Mouse (Mus musculus) thymus, postnatal 25 days (tissue): ENCODE measurements around the gene Ephb2.
A peak's percentile ranks its signal among the peaks of the same experiment; 100 is the strongest.

ENCODE experiments used
- DNase-seq: peaks from one replicate; pipeline ENCODE4 v3.0.0; 2022

Ephb2 gene

DNA sequence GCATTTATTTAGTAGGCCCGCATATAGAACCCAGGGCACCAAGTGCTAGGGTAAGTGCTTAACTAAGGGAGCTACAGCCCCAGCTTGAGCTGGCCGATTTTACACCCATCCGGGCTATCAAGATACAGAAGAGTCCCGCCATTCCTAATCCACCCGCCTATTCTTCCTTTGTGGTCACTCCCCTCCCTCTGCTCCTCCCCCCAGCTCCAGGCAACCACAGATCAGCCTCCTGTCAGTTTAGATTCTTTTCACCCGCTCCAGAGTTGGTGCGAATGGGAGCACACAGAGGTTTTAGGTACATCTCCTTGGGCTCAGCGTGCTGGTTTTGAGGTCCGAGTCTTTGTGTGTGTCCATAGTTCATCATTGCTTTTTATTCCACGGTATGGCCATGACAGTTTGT lies 196.9 kb downstream of the Ephb2 start:
- DNase-seq: no peak

DNA sequence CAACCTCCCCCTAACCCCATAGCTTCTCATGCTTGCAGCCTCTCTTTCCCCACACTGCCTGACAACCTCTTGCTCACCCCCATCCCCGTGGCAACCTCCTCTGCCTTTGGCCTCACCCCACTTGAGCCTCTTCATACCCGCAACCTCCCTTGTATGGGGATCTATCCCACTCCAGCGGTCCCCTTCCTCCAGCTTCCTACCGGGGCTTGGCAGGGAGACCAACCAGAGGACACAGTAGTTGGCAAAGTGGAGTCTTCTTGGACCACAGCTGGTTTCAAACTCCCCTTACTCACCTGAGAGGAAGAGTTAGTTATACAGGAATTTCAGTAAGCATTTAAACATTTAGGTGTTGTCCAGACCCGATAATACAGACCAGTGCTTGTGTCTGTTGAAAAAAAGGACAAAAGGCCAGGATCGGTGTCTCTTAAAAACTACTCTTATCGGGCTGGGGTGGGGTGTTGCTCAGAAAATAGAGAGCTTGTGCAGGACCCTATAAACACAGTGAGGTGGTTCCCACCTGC lies 197.5 kb downstream of the Ephb2 start:
- DNase-seq: no peak

DNA sequence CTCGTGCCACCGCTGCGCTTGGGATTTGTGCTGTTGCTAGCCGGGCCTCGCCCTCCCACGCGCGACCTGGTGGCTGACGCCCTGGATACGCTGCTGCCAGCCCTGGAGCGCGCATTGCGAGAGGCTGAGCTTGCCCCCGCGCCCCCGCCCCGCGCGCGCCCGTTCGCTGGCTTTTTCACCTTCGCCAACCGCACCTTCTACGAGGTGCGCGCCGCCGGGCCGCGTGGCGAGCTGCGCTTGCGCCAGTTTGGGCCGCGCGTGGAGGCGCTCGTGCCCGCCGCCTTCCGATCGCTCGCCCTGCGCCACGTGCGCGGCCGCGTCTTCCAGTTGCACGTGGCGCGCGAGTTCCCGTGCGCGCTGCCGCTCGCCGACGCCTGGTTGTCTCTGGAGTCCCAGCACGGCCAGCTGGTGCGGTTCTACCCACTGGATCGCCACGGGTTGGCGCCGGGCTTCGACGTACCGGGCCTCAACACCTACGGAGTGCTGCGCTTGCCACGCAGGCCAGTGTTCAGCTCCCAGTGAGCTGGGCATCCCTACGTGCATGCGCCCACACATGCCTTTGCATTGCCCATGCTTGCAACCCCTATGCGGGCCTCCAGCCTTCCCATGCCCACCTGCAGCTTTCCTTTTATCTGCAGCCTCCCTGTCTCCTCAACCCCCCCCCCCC lies 198.1 kb downstream of the Ephb2 start:
- peak; percentile 46 for DNase-seq

DNA sequence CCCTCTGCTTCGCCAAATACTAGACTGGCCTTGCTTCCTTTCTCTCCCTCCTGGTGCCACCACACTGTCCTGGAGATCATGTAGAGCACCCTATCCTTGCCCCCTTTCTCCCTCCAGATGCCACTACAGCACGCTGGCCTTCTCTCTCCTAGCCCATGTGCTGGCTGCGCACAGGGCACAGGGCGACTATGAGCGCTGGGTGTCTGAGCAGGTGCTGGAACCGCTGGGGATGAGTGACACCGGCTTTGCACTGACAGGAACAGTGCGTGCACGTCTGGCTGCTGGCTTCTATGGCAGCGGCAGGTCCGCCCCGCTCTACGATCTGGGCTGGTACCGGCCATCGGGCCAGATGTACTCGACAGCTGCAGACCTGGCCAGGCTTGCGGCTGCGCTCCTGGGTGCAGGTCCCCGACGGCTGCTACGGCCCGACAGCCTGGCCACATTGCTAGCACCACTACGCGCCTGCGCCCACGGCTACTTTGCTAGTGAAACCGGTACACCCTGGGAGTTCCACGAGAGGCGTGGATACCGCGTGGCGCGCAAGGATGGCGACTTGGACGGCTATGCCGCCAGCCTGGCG lies 198.7 kb downstream of the Ephb2 start:
- DNase-seq: no peak

DNA sequence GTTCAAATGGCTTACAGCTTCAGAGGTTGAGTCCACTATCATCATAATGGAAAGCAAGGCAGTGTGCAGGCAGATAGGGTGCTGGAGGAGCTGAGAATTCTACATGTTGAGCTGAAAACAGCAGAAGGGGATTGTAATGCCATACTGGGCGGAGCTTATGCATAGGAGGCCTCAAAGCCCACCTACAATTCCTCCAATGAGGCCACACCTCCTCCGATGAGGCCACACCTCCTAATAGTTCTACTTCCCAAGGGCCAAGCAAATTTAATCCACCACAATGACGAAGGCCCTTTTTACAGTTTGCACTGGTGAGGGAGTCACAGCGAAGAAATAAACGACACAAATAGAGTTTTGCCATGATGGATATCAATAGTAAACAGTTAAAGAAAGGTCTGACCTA lies 199.3 kb downstream of the Ephb2 start:
- no peak for DNase-seq

DNA sequence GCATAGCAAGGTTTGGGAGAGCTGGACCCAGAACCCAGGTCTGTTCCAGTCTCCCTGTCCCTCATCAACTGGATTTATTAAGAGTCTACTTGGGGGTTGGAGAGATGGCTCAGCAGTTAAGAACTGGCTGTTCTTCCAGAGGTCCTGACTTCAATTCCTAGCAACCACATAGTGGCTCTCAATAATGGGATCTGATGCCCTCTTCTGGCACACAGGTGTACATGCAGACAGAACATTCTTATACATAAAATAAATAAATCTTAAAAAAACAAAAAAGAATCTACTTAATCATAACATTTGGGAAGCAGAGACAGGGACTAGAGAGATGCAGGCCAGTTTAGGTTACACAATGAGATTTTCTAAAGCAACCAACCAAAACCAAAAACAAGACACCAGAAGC lies 199.8 kb downstream of the Ephb2 start:
- DNase-seq: no peak

DNA sequence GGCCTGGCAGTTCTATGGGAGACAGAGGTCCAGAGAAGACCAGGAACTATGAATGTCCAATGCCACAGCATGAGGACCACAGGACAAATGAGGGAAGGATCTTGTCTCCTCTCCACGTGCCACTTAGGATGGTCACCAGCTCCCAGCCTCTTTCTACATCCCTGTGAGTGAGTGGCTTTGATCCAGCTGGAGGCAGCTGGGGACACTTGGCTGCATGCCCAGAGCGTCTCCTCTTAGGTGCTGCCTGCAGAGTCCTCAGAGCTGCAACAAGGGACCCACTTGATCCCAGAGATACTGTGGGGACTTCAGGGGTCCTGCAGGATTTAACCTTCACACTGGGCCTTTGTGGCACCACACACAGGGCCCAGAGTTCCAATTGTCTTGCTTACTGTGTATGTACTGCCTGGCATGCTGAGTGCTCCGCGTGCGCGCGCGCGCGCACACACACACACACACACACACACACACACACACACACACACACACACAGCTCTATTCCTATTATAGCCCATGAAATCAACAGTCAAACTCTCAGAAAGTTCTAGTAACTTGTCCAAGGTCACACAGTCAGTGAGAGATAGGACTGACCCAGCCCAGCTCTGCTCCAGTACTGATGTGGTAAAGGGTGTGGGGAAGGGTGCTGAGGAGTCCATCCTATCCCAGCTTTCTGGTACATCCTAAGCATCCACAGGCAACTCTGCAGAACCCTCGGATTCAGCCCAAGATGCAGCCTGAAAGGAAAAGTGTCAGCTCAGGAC lies 204.4 kb downstream of the Ephb2 start:
- no peak for DNase-seq

DNA sequence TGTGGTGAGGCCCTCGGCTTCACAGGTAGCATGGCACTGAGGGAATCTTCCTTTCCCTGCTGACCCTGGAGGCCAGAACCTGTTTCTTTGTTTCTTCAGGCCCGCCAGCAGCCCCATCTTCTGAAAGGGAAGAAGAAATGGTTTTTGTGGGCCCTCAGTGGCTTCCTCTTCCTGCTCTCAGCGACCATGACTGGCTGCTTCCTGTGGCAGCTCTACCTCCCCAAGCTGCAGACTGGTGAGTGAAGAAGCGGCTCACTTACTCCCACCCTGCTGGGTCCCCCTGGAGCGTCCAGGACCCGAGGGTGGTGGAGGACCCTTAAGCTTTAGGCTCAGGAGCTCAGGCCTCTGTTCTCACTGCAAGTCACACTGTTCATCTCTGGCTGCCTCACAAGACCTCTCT lies 209.2 kb downstream of the Ephb2 start:
- DNase-seq: peak; percentile 53

DNA sequence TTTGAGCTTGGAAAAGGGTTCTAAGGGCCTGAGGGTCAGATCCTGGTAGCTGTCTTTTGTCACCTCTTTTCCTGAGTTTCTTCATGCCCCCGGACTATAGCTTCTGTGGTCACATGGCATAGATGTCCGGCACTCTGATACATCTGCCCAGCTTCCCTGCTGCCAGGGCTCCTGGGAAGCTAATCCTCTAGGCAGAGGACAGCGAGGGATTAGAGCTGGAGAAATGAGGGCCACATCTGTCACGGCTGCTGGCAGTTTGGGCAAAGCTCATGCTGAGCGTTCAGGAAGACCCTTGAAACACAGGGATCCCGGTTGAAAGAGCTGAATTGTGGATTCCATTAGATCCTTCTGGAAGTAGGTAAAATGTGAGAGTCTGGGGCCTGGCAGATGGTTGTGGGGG lies 213.4 kb downstream of the Ephb2 start, which contains the start of gene Lactbl1:
Gene Lactbl1 (plus strand): TSS at position 234 of the 400 bp plus-strand sequence.
- no peak for DNase-seq

DNA sequence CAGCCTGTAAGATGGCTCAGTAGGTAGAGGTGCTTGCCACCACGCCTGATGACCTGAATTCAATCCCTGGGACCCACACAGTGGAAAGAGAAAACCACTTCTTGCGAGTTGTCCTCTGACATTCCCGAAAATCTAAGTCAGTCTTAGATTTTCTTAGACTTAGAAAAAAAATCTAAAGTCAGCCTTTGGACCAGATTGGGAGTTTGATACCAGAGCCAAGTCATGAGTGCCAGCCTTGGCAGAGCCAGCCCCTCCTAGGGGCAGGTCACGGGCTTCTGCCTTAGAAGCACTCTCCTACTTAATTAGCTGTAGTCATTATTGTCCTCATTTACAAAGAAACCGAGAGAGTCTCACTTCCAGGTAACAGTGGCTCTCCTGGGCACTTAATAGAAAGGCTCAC lies 213.8 kb downstream of the Ephb2 start:
- no peak for DNase-seq

DNA sequence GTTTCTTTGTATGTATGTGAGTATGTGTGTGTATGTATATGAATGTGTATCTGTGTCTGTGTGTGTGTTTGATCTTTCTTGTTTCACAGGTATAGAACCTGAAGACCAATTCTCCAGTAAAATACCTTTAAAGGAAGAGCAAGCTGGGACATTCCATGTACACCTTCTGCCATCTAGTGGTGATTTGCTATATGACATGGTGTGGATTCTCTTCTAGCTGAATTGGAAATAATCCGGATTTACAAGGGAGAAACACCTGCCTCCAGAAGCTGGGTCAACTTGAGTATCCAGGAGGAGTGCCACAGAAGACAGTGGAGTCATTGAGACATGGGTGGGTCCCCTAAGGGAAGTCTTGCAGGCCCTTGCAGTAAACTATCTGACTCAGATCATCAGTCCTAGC lies 214.5 kb downstream of the Ephb2 start:
- peak; percentile 27 for DNase-seq

DNA sequence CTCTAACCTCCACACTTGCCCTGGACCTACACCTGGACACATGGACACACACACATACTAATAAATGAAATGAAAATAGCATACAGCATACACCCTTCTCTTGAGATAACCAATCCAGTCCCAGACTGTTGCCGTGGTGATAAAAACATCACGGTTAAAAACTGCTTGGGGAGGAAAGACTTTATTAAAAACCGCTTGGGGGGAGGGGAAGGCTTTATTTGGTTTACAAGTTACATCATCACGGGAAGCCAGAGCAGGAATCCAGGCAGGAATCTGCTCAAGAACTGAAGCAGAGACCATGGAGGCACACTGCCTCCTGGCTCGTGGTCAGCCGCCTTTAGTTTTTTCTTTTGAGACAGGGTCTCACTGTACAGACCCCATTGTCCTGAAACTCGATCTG lies 222.1 kb downstream of the Ephb2 start:
- DNase-seq: no peak

DNA sequence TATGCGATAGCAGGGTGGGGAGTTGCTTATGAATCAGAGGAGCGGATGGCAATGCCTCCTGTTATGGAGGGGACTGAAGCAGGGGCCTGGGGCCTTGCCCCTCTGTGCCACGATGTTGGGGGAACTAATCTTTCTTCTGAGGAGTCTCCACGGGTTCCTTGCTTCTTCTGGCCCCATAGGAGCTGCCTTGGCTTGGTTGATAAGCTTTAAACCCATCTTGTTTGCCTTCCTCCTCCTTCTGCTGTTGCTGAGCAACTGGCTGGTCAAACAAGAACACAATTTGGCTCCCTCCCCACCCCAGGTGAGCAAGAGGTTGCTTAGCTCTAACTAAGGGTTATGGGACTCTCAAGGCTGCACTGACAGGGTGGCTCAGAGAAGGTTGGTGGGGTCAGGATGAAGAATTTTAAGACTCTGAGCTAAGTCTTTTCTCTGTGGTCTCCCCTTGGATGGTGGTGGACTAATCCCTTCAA lies 225.4 kb downstream of the Ephb2 start, which contains the start of gene Tex46:
Gene Tex46 (plus strand): TSS at position 51 of the 470 bp plus-strand sequence.
- DNase-seq: no peak

DNA sequence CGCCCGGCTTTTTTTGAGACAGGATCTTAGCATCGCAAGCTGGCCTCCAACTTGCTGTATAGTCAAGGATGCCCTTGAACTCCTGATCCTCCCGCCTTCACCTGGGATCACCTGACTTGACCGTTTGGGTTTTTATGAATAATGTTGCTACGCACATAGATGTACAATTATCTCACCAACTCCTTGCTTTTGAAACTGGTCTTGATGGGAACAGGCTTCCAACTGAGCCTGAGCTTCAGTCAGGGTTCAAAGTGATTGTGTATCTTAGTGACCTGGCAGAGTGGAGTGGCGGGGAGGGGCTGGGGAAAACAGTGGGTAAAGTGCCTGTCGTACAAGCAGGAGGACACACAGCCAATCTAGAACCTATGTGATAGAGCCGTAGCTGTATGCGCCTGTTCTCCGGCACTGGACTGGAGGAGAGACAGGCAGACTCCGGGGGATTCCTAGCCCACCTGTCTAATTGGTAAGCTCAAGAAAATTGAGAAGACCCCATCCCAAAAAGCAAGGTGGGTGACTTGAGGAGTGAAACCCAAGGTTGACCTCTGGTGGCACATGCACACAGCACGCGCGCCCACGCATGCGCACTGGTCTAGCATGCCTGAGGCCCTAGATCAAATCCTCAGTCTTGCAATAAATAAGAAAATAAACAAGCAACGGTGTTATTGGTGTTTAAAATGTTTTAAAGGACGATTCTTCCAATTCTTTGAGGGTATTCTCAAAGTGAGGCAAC lies 229.9 kb downstream of the Ephb2 start:
- DNase-seq: no peak

DNA sequence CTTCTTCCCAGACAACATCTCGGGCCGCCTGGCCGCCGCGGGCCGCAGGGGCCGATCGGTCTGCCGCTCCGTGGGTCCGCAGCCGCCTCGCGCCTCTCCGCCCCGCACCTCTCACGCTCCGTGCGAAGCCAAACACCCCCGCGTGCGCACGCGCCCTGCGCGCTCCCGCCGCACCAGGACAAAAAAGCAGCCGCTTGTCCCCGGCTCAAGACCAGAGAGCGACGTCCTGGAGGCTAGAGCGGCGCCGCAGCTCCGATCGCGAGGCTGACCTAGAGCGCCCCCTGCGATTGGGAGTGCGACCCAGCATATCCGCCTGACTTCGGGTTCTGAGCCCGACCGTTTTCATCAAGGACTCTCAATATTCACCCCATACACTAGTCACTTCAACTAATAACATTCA lies 233.2 kb downstream of the Ephb2 start, which contains the start of gene Kdm1a:
Gene Kdm1a (minus strand): TSS at position 156 of the 400 bp plus-strand sequence.
- peak; percentile 95 for DNase-seq

DNA sequence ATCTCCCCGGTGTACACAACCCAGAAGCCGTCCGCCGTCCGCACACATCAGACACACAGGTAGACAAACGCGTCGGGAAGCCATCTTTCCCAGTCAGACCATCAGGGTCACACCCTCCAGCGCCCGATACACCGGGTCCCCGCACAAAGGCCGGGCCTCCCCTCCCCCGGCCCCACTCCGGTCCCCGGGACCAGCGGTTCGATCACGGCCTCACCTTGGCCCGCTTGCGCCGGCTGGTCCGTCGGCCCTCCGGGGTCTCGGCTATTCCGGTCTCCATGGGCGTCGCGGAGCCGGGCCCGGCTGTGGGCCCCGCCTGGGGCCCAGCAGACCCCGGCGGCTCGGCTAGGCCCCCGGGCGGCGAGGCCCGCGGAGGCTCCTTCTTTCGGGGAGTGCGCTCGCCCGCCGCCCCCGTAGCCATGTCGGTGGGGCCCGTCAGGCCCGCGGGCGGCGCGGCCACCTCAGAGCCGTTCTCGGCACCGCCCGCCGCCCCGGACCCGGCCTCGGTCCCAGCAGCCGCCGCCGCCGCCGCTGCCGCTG lies 233.7 kb downstream of the Ephb2 start:
- DNase-seq: peak; percentile 66

DNA sequence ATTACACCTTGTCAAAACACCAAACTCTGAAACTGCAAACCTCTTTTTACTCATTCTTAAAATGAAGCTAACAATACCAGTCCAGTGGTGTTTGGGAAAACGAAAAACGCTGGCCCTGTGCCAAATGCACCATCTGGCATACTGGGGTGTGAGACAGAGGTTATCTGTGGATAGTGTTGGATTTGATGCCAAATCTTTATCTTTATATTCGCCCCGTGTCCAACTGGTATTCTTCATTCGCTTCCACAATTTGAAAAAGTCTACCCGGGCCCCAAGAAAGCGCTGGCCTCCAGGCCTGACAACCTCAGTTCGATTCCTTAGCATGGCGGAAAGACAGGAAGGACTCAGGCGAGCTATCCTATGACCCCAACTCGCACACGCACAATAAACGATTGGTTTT lies 234.3 kb downstream of the Ephb2 start:
- peak; percentile 34 for DNase-seq

DNA sequence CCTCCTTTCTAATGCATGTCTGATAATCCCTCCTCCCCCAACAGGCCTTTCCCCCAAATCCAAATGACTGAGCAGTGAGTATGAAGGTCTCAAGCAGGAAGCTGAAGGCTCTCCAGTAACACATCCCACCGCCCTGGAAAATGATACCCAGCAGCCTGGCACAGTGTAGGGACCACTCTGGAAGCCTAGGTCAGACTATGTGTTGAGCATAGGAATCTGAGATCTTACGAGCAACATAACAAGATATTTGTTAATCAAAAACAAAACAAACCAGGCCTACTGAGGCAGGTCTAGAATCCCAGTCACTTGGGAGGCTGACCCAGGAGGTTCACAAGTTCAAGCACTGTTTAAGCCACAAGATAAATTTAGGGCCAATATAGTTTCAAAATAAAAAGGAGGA lies 235.3 kb downstream of the Ephb2 start:
- no peak for DNase-seq

DNA sequence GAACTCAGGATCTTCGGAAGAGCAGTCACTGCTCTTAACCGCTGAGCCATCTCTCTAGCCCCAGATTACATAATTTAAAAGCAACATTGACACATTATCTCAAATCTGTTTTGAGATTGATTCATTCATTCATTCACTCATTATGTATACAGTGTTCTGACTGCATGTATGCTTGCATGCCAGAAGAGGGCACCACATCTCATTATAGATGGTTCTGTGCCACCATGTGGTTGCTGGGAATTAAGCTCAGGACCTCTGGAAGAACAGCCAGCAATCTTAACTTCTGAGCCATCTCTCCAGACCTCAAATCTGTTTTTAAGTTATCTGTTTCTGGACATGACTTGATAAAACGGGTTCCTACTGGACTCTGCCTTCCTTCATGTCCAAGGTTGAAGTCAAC lies 235.9 kb downstream of the Ephb2 start:
- DNase-seq: no peak

DNA sequence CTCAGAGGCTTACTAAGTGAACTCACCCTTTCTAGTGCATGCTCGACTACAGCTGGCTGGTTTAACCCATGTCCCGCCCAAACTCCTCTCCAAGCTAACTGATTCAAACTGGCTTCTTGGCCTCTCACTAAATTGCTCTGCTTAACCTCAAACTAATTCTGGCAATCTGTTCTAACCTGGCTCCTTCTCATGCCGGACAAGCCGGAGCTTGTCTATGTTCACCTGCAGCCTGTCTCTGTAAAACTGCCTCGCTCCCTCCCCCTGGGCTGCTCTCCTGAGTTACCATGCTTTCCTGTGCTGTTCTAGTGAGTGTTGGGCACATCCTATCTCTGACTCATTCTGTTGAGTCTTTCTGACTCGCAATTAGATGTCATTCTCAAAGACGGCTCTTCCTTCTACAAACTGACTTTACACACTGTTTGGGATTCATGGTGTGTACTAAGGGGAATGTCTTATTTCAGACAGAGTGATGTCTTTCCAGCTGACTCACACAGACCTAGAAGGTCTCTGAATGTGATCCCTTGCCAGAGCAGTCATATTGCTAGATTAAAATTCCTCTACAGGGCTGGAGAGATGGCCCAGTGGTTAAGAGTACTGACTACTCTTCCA lies 237.4 kb downstream of the Ephb2 start:
- peak; percentile 4 for DNase-seq
